Mouse (Mus musculus) 3T3-L1 (cell line): Measurements from ENCODE around the gene Ap1g2.
A peak's percentile ranks its signal among the peaks of the same experiment; 100 is the strongest.

Experiments used
- DNase-seq: peaks from one replicate; pipeline ENCODE4 v3.0.0-alpha.2; 2015; ENCODE audit warnings: low read depth, low spot score

Ap1g2 gene

DNA sequence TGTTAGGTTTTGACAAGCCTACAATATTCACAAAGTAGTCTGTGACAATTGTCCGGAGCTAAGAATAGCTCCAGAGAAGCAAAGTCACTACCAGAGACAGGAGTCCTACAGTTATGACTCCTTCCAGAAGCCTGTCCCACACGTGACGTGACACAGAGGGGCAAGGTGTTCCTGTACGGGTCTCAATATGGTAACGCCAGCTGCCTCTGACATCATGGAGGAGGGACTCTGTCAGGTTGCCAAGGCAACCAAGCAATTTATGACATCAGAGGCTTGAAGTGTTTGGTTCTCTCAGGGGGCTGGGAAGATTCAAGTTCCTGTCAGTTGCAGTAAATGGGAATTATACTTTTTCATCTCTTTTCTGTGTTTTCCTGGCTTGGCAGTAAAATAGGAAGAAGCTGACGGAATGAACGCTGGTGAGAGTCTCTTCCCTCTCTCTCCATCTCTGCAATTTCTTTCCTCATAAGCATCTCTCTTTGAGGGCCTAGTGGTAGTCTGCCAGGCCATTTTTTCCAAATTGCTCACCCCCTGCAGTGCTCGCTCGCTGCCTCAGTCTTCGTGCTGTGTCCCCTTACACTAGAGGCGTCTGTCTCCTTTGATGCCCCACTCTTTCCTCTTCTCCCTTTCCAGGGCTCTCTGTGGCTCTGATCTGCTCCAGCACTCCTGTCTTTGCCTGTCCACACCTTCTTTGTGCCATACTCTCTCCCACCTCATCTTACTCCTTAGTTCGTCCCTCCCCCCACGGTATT is 17.0 kb downstream of the Ap1g2 start:
- no peak for DNase-seq

DNA sequence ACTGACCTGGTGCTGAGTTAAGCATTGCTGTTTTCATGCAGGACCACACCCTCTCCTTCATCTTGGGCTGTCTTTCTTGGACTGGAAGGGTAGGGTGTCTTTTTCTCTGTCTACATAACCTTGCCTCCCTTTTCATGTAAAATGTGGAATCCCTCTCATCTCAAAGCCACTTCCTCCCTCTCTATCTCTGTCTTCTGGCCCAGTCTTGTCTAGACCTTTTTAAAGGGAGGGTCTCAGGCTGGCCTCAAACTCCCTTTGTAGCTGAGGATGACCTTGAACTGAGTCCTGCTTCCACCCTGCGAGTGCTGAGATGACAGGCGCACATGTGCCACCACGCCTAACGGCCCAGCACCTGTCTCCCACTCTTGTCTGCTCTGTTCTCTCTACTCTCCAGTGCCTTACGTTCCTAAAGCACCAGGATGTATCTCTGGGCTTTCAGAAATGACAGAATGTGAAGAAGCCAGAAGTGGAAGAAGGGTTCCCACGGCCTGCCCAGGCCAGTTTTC is 20.3 kb downstream of the Ap1g2 start:
- no peak for DNase-seq

- DNase-seq: no peak
Measured at GRCm38 (mm10) chr14:55085324-55086008, 20.9 kb downstream of the Ap1g2 start.

- no peak for DNase-seq
Measured at GRCm38 (mm10) chr14:55083481-55083880, 22.9 kb downstream of the Ap1g2 start.

GRCm38 (mm10) chr14:55081105-55081504 is 25.3 kb downstream of the Ap1g2 start:
- no peak for DNase-seq

DNA sequence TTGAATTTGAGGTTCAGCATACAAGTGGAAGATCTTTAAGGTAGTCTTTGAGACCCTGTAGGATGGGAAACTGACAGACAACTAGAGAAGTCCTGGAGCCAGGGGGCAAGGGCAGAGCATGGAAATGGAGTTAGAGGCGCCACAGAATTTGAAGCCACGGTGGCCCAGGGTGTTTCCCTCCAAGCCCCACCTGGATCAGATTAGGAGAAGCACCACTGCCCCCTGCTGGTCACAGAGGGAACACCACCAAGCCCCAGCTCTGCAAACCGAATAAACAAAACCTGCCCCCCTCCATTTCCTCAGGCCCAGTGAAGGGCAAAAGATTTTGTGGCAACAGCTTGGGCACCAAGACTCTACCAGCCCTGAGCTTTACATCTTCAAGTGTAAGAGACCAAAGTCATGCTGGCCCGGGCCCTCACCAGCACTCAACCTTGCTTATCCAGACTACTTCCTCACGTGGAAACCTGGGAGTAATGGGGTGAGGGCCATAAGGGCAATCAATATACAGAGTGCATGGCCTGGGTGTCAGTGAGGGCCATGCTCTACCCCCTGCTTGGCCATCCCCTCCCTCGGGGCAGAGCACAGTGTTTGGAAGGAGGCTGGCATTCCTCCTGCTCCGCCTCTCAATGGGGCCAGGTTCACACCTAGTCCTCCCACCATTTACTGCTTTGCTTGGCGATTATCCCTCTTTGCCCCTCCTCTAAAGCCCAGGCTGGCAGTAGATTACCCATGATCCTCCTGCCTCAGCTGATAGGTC is 27.0 kb downstream of the Ap1g2 start:
- DNase-seq: peak; percentile 64

GRCm38 (mm10) chr14:55078366-55078989 is 27.9 kb downstream of the Ap1g2 start:
- DNase-seq: no peak

DNA sequence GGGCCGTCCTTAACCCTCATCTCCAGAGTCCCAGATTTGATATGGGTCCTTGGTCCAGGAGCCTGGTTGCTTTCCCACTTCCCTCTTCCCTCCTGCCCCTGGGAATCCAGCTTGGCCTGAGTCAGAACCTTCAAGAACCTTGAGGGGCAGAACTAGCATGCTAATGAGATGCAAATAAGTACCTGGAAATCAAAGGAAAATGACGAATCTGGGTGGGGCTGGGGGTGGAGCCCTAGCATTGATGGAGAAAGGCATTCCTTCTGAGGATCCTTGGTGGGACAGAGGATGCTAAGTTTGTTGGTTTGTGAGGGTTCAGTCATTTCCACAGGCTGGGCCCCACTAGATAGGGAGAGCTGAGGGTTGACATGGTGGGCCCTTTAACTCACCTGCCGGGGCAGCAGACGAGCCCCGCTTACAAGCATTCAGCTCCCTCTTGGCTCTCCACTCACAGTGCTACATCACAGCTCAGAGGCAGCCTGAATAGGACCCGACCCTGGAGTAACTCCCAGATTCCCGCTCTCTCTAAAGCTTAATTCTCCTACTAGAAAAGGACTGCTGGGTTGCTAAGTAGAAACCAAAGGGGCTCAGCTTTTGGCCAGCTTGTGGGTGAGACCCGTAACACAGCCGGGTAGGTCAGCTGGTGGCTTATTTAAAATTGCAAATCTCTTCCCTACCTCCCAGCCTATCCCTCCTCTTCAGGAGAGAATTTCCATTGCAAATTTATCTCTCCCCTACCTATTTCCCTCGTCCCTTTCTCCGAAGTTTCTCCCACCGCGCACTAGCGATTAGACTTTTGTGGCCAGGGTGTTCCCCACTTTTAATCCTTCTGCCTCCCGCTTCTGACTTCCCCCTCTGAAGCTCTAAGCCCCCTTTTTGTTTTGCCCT is 28.7 kb downstream of the Ap1g2 start:
- DNase-seq: no peak

DNA sequence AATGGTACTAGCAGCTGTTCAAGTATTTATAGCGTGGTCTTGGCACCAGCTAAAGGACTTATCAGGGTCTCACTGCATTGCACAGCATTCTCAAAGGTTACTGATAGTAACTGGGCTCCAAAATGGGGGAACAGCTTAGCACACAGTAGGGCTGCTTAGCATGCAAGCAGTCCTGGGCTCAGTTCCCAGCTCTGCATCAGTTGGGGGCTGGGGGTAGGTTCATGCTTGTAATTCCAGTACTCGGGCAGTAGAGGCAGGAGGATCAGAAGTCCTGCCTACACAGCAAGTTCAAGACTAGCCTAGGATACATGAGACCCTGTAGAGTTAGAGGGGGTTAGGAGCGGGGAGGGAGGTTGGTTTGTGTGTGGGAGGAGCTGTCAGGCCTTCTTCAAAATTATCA is 29.4 kb downstream of the Ap1g2 start:
- no peak for DNase-seq

GRCm38 (mm10) chr14:55076224-55076623 is 30.2 kb downstream of the Ap1g2 start:
- no peak for DNase-seq

- no peak for DNase-seq
Measured at GRCm38 (mm10) chr14:55074416-55074815, 32.0 kb downstream of the Ap1g2 start.

DNA sequence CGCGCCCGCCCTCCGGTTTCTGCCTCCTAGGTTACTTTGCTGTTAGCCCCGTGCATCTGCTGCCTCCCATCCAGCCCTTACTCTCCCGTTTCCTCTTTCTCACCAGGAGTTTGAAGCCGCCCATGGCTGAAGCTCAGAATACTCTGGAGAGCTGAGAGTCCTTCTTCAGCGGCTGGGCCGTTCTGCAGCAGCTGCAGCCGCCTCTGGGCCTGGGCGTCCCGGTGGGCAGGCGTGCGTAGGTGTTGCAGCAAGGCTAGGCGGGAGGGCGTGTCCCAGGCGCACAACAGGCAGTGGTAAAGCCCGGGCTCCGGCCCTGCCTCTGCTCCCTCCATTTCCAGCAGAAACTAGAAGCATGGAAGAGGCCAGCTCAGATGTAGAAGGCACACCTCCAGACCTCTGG is 34.6 kb downstream of the Ap1g2 start:
- DNase-seq: no peak

- no peak for DNase-seq
Measured at GRCm38 (mm10) chr14:55066042-55066441, 40.4 kb downstream of the Ap1g2 start.

GRCm38 (mm10) chr14:55065391-55065790 is 41.0 kb downstream of the Ap1g2 start:
- no peak for DNase-seq

GRCm38 (mm10) chr14:55064481-55065370 is 41.7 kb downstream of the Ap1g2 start:
- no peak for DNase-seq

DNA sequence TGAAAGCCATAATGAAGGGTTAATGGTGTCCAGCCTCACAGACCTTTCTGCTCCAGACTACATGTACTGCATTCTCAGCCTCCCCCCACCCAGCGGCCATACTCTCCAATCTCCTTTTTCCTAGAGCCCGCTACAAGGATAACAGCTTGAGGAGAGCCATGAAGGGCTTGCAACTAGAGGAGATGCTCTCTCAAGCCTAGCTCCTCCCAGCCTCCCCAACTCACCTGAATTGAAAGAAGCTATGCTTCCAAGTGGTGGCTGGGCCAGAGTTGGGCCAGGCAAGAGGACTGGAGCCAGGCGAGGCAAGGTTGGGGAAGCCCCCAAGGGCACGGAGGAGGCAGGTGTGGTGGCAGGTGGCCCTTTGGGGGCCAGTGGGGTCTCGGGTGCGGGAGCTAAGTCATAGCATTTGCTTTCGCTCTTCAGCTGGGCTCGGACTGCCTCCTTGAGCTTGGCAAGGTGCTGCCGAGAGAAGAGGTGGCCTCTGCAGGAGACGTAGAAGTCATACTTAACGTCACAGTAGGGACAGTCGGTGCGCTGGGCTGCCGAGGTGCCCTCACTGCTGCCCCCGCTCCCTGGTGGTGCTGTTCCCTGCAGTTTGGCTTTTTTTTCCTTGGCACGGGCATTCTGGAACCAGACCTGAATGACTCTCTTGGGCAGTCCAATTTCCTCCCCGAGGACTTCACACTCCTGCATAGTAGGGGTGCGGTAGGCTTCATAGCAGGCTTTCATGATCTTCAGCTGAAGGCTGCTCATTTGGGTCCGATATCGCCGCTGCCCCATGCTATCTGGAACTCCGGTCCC is 42.6 kb downstream of the Ap1g2 start:
- no peak for DNase-seq

GRCm38 (mm10) chr14:55063117-55063516 is 43.3 kb downstream of the Ap1g2 start:
- no peak for DNase-seq

- no peak for DNase-seq
Measured at GRCm38 (mm10) chr14:55062626-55063025, 43.8 kb downstream of the Ap1g2 start.

- DNase-seq: no peak
Measured at GRCm38 (mm10) chr14:55061845-55062244, 44.5 kb downstream of the Ap1g2 start.
